Mouse (Mus musculus) splenic B cell, adult 2 months (primary cell): ENCODE results near the gene Fbln2.

Experiments used
- DNase-seq: peaks from one replicate; pipeline ENCODE4 v3.0.0-alpha.2; 2011; ENCODE audit warnings: low read depth, low spot score
- H3K27me3 ChIP-seq: 2 replicates; pipeline ENCODE4 v1.6.1; 2012; ENCODE audit warnings: mild to moderate bottlenecking, low read length, moderate library complexity, mixed read lengths; ENCODE audit not compliant: control insufficient read depth, poor library complexity, insufficient read depth, severe bottlenecking
- H3K36me3 ChIP-seq: 2 replicates; pipeline ENCODE4 v1.6.1; 2012; ENCODE audit warnings: mild to moderate bottlenecking, low read length, moderate library complexity, mixed read lengths; ENCODE audit not compliant: control insufficient read depth, poor library complexity, insufficient read depth, severe bottlenecking

Gene Fbln2

DNA sequence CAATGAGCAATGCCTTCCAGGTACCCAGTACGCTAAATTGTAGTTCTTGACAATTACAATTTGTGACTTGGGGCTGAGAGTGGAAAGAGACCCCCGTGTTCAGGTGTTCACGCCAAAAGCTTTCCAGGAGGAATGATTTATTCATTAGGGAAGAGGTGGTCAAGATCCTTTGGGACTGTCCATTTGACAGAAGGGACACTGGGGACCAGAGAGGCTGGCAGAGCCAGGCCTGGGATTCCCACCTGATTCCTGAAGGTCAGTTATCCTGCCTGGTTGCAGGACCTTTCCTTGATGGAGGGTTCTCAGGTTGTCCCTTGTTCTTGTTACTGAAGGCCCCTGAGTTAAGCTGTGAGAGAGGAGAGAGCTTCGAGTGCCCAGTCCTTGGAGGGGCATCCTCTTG is 74.9 kb downstream of the Fbln2 start:
- H3K36me3 ChIP-seq, result no peaks in the 10 kb centered on the region
- no peak for DNase-seq
- H3K27me3 ChIP-seq, result no peaks in the 10 kb centered on the region

DNA sequence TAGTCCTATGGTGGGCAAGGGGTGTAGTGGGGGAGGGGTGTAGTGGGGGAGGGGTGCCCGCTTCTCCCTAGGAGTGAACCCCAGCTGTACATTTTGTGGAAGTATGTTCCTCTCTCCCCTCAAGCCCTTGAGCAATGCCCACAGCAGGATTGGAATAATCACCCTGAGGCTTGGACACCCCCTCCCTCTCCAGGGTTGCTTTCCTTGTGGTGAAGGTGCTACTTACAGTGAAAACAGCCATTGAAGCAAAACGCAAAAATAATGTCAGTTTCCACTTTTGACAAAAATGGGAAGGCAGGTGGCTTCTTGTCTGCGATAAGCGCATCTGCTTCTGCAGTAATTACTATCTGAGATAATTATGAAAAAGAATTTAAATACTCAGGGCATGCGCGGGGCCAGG is 75.4 kb downstream of the Fbln2 start:
- Histone ChIP-seq H3K27me3 (no peaks in the 10 kb centered on the region), H3K36me3 (no peaks in the 10 kb centered on the region)
- DNase-seq, result no peak

DNA sequence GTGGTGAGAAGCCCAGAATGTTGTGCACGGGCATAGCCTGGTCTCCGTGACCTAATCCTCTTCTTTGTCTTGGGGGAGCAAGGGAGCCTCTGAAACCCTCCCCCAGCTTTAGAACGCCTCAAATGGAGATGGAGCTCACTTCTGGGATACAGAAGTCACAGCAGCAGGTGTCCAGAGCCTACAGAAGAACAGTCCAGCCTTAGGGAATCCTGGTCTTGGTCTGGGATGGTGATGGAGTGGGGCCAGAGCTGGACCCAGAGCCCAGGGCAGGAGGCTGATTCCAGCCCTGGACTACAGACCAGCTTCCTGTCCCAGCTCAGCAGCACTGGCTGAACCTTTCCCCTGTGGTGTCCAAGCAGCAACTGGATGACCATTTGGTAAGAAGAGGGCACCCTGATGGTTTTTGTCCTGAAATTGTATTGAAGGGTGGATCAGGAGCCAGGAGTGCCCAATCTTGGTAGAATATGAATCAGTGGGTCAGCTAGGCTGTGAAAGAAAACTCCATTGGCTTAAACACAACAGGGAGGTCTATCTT is 76.1 kb downstream of the Fbln2 start:
- no peak for DNase-seq
- no peaks in the 10 kb centered on the region for H3K36me3 ChIP-seq
- H3K27me3 ChIP-seq, result no peaks in the 10 kb centered on the region

DNA sequence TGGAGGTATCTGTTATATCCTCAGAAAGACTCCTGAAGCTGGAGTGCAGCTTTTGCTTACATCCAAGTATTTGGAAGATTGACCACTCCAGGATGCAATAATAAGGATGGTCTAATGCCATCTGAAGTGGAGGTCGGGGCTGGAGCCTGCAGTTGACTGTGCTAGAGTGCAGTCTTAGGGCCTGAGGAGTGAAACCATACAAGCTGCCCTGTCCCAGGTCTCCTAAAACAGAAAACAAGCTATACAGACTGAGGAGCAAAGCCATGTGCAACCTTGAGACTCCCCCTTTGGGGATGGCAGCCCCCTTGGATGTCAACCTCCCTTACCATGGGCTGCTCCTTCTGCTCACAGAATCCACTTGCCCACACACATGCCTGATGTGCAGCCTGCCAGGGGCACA is 76.7 kb downstream of the Fbln2 start:
- Histone ChIP-seq H3K36me3 (no peaks in the 10 kb centered on the region), H3K27me3 (no peaks in the 10 kb centered on the region)
- no peak for DNase-seq

DNA sequence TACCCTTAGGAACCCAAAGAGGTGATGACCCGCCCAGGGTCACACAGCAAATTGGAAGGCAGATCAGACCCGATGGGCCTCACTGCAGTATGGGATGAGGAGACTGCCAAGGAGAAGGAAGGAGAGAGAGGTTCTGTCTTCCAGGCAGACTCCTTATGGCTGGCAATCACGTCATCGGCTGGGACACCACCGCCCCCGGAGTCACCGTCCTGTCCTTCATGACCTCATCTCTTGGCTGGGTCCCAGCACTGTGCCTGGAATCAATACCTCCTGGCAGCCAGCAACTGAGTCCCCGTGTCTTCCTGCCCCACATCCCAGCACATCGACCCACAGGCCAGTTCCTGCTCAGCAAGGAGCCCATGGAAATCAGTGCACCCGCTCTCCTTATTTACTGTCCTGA is 78.7 kb downstream of the Fbln2 start:
- DNase-seq, result no peak
- no peaks in the 10 kb centered on the region for H3K27me3 ChIP-seq
- H3K36me3 ChIP-seq, result no peaks in the 10 kb centered on the region

DNA sequence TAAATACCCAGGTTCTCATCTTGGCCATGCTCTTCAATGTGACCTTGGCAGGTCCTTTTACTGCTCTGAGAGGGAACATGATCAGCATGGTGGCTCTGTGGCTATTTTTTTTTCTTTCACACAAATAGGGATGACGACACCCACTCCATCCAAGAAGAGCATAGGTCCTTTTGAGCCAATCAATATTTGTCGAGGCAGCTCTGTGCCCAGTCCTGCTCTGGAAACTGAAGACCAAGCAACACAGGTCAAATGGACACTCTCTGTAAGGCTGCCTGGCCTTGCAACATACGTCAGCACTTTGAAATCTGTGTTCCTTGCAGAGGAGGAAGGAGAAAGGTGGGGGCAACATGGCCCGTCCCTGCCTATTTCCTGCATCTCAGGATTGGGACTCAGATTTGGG is 83.2 kb downstream of the Fbln2 start:
- H3K36me3 ChIP-seq, result no peaks in the 10 kb centered on the region
- H3K27me3 ChIP-seq, result no peaks in the 10 kb centered on the region
- DNase-seq, result no peak

DNA sequence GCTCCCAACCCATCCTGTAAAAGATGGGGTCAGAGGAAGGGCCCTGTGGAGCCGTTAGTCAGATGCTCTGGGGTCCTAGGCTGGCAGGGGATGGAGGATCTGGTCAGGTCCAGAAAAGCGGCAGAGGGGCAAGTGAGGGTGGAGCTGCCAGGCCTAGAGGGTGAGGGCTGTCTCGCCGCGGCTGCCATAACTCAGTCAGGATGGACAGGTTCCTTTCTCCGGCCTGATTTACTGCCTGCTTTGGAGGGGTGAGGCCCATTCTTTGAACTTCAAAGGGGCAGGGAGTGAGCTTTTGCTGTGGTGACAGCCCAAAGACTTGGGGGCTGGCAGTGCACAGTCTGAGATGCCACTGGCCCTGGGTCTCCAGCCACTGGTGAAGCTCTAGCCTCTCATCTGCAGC is 86.6 kb downstream of the Fbln2 start:
- no peaks in the 10 kb centered on the region for H3K27me3 ChIP-seq

DNA sequence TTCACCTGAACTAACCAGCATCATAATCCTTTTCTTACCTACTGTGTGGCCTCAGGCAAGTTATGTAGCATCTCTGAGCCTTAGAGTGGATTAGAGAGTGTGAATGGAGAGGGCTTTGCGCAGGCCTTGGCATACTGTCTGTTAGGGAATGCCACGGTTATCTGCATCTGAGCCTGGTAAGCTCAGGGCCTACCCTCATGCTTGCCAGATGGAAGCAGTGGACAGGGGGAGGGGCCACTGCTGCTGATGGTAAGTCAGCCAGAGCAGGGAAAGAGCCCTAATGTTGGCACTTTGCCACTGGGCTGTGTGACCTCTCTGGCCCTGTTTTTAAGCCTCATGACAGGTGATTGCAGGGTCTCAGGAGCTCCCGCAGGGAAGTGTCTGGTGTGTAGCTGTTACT is 87.8 kb downstream of the Fbln2 start:
- H3K36me3 ChIP-seq, result no peaks in the 10 kb centered on the region
- DNase-seq, result no peak
- H3K27me3 ChIP-seq, result no peaks in the 10 kb centered on the region

More for the DNA sequence above, 86.6 kb downstream of the Fbln2 start:
- H3K36me3 ChIP-seq, result no peaks in the 10 kb centered on the region
- DNase-seq, result no peak

DNA sequence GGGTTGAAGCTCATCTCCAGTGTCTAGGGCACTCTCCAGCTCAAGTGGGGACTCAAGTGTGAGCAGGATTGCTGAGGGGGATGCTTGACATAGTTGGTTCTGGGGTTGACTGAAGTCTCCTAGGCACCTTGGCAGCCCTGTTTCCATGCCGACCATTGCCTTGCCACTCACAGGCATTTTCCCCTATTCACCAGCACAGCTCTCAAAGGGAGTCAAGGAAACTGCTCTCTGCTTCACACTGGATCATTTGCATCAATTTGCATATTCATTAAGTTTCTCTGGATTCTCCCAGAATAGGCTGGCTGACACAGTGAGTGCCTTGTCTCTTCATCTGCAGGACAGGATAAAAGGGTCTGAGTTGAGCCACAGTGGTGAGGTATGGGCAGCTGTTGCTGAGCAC is 89.6 kb downstream of the Fbln2 start:
- DNase-seq, result no peak
- Histone ChIP-seq H3K36me3 (no peaks in the 10 kb centered on the region), H3K27me3 (no peaks in the 10 kb centered on the region)

DNA sequence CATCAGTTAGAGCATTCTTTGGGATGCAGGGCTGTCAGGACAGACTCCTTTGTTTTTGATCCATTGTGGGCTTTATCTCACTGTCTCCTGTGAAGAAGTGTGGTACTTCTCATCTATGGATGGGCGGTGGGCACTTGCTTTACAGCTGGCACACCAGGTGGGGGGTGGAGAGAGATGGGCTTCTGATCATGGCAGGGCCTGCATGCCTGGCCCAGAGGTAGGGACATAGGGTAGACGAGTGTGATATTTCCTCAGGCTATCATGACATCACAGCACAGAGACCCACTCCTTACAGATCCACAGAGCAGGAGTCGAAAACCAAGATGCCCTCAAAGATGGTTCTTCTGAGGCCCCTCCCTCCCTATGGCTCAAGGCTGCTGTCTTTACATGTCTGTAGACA is 90.1 kb downstream of the Fbln2 start:
- Histone ChIP-seq H3K36me3 (no peaks in the 10 kb centered on the region), H3K27me3 (no peaks in the 10 kb centered on the region)
- DNase-seq, result no peak

DNA sequence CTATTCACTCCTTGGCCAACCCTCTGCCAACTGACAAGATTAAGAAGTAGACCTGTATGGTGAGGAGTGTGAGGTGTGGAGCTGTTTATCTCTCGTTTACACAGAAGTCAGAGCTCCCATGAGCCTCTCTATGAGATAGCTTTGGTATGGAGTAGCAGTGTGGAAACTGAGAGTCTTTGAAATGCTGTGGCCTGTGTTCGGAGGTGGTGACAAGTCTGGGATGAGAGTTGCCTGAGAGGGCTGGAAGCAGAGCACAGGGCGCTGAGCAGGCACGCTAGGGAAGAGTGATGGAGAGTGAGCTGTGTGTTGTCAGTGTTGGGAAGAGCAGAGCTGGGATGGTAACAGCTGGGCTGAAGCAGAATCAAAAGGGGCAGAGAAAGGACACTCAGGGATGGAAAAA is 91.9 kb downstream of the Fbln2 start:
- DNase-seq, result no peak
- no peaks in the 10 kb centered on the region for H3K27me3 ChIP-seq
- H3K36me3 ChIP-seq, result no peaks in the 10 kb centered on the region

DNA sequence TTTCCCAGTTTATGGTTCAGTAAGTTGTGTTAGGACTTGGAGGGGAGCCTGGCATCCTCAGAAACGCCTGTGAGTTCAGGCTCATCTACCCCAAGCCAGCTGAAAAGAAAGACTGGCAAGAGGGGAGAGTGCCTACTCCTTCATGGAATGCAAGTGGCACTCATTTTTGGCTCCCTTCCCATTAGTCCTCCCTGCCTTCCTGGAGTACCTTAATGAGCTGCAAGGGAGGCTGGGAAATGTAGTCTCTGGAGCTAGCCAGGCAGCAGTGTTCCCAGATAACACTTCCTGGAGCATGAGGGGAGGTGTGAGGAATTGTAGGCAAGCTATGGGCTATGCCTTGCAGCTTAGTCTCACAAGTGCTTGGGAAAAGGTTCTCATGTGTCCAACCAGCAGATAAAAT is 95.7 kb downstream of the Fbln2 start:
- H3K36me3 ChIP-seq, result no peaks in the 10 kb centered on the region
- no peak for DNase-seq

DNA sequence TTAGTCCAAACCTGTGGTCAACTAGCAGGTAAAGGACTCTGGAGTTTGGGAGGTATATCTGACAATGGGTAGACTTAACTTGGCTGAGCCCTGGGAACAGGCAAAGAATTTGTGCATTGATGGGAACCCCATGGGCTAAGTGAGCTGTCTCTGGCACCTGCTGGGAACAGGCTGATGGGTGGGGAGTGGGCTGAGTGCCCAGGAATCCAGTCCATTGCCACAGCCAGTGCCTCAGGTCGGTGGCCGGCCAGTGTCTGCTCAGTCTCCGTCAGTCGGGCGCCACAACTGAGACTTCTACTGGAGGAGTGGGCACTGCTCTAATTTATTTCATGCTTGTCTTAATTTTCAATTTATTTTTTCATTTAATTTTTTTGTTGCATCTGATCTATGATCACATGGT is 98.9 kb downstream of the Fbln2 start:
- no peak for DNase-seq
- Histone ChIP-seq H3K36me3 (no peaks in the 10 kb centered on the region), H3K27me3 (no peaks in the 10 kb centered on the region)

More for the DNA sequence above, 95.7 kb downstream of the Fbln2 start:
- H3K27me3 ChIP-seq, result no peaks in the 10 kb centered on the region

DNA sequence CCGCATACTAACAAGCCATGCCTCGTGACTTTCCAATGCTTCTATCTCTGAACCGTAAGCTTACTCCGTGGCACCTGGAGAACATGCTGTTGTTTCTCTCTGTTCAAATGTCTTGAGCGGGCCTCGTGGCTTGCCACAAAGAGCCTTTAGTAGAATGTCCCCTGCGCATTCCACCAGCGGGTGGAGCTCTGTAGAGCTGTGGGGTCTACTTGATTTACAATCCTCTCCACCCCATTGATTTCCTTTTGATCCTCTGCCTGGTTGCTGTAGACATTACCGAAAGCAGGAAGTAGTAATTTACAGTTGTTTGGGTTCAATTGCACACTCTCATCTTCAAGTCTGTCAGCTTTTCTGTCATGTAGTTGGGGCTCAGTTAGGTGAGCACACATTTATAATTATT is 100.2 kb downstream of the Fbln2 start:
- no peak for DNase-seq
- Histone ChIP-seq H3K27me3 (no peaks in the 10 kb centered on the region), H3K36me3 (no peaks in the 10 kb centered on the region)
